Mouse (Mus musculus): ENCODE measurements at regions not wholly inside any gene's neighbourhood (a gene's known extent, or its start where the extent isn't known, plus 50 kb on each side); places are given as distances from the start of the nearest gene placed in this dataset.
A peak's percentile ranks its signal among the peaks of the same experiment; 100 is the strongest.

DNA sequence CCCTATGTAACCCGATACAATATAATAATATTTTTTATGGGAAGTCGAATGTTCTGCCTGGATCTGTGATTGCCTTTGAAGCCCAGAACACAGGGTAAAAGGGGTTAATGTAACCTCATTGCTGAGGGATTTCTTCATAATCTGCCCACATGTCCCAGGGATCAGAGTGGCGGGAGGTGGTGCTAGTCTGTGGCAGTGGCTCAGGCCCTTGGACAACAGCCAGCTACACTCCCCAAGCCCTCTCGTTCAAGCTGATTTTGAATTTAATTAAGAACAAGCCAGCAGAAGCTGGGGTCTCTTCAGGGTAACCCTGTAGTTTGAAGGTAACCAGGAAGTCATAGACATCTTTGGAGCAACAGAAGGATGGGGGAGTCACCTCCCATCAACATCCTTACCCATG, 171.5 kb downstream of the Sox9 start:
- Histone ChIP-seq H3K36me3 (no peaks in the 10 kb centered on the region), H3K4me1 (peaks cover 26% of the 10 kb centered on the region), H3K9ac (replicated peaks) (no peak overlapping the region), H3K9me3 (no peaks in the 10 kb centered on the region), H3K27me3 (peaks cover 6% of the 10 kb centered on the region; the same call in 1 of the 2 replicates), H3K27ac (replicated peaks) (no peak overlapping the region), H3K4me2 (replicated peaks) (no peak overlapping the region), H3K4me3 (no peak overlapping the region)
- WGBS, result 56% methylated on average over 4 of the region's 4 CpGs
- no peak for ATAC-seq (ENCODE audit: low FRiP score, low read depth)

- no peak overlapping the region for H3K27ac ChIP-seq (replicated peaks)
- H3K27me3 ChIP-seq, result peaks cover 11% of the 10 kb centered on the region; the same call in 1 of the 2 replicates
- no peak overlapping the region for H3K4me2 ChIP-seq (replicated peaks)
- H3K4me3 ChIP-seq, result no peak overlapping the region
- H3K9me3 ChIP-seq, result no peaks in the 10 kb centered on the region
- no peak overlapping the region for H3K9ac ChIP-seq (replicated peaks)
- WGBS, result 58% methylated on average over 5 of the region's 5 CpGs
- H3K36me3 ChIP-seq, result no peaks in the 10 kb centered on the region
- peaks cover 31% of the 10 kb centered on the region for H3K4me1 ChIP-seq
- no peak for ATAC-seq (ENCODE audit: low FRiP score, low read depth)
Observed at GRCm38 (mm10) chr11:112956748-112957440, 174.9 kb downstream of the Sox9 start.

- Histone ChIP-seq H3K4me1 (peaks cover 13% of the 10 kb centered on the region), H3K27ac (replicated peaks) (no peak overlapping the region), H3K36me3 (no peaks in the 10 kb centered on the region), H3K4me3 (no peak overlapping the region), H3K9me3 (no peaks in the 10 kb centered on the region), H3K9ac (replicated peaks) (no peak overlapping the region), H3K27me3 (peaks cover 11% of the 10 kb centered on the region; the same call in 1 of the 2 replicates), H3K4me2 (replicated peaks) (no peak overlapping the region)
- no peak for ATAC-seq (ENCODE audit: low FRiP score, low read depth)
- WGBS, result 9% methylated on average over 5 of the region's 5 CpGs
Observed at GRCm38 (mm10) chr11:112959609-112960008, 177.6 kb downstream of the Sox9 start.

DNA sequence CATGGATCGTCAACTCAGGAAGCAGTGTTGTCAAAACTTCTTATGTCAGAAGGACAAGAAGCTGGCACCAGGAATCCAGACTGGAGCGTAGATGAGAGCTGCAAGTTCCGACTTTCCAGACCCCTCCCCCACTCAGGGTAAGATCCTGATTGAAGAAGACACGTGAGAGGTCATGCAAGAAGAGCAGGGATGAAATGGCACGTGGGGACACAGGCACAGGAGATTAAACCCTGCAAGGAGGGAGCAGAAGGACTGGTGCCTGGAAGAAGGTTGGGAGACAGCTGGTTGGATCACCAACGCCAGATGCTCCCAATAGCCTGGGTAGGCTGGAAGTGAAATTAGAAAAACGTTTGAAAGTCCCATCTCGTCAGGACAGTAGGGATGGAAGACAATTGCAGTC, 191.3 kb downstream of the Sox9 start:
- Histone ChIP-seq H3K9me3 (no peaks in the 10 kb centered on the region), H3K27me3 (no peaks in the 10 kb centered on the region), H3K4me3 (no peak overlapping the region), H3K36me3 (no peaks in the 10 kb centered on the region), H3K4me2 (replicated peaks) (no peak overlapping the region), H3K9ac (replicated peaks) (no peak overlapping the region), H3K4me1 (peaks cover 25% of the 10 kb centered on the region), H3K27ac (replicated peaks) (no peak overlapping the region)
- ATAC-seq (ENCODE audit: low FRiP score, low read depth), result no peak
- WGBS, result 58% methylated on average over 8 of the region's 8 CpGs

DNA sequence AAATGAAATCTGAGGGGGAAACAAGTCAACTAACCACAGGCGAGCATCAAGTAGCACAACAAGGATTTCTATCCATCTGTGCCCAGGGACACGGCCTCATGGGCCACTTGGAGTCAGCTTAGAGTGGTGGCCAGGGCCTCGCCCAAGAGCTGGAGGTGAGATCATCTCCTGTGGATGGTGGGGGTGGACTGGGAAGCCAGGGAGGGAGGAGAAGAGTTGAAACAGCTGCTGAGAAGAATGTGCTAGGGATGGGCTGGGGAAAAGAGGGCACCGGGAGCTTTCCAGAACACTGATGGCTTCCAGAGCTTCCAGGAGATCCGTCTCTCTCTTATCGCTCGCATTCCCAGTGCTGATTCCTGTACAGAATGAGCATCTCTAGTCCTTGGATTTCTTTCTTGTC, 192.9 kb downstream of the Sox9 start:
- no peak overlapping the region for H3K27ac ChIP-seq (replicated peaks)
- no peaks in the 10 kb centered on the region for H3K9me3 ChIP-seq
- H3K4me3 ChIP-seq, result no peak overlapping the region
- H3K27me3 ChIP-seq, result peaks cover 11% of the 10 kb centered on the region; the same call in 1 of the 2 replicates
- H3K9ac ChIP-seq (replicated peaks), result no peak overlapping the region
- H3K4me2 ChIP-seq (replicated peaks), result no peak overlapping the region
- peaks cover 34% of the 10 kb centered on the region for H3K4me1 ChIP-seq
- no peaks in the 10 kb centered on the region for H3K36me3 ChIP-seq
- ATAC-seq (ENCODE audit: low FRiP score, low read depth), result no peak
- 93% methylated on average over 7 of the region's 7 CpGs for WGBS

GRCm38 (mm10) chr11:112976914-112977785, 195.1 kb downstream of the Sox9 start:
- 0 out of 2 replicates have a peak overlapping the region, but pooled peaks have one; percentile 2 for H3K9ac ChIP-seq (replicated peaks)
- peaks cover 40% of the 10 kb centered on the region for H3K4me1 ChIP-seq
- peak overlapping the region; percentile 73 for H3K27ac ChIP-seq (replicated peaks)
- no peak overlapping the region for H3K4me3 ChIP-seq
- H3K4me2 ChIP-seq (replicated peaks), result peak overlapping the region; percentile 15
- H3K36me3 ChIP-seq, result no peaks in the 10 kb centered on the region
- peak; percentile 93 for ATAC-seq (ENCODE audit: low FRiP score, low read depth)
- H3K27me3 ChIP-seq, result peaks cover 11% of the 10 kb centered on the region; the same call in 1 of the 2 replicates
- WGBS, result 12% methylated on average over 12 of the region's 12 CpGs
- no peaks in the 10 kb centered on the region for H3K9me3 ChIP-seq

DNA sequence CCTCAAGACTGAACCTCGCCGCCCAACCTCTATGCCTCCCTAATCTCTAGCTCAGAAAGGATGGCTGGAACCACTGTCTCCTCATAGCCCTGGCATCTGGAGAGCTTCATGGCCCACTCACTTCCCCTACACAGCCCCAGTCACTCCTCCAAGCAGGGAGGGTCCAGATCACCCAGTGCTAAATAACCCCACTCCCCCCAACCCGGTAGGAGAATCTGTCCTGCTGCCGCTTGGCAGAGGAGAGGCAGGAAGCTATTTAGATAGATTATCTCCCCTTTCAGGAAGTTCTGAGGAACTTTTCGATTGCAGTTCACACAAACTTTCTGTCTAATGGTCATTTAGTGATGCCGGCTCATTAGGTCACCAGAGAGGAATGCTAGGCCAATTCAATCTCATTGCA, 196.9 kb downstream of the Sox9 start:
- Histone ChIP-seq H3K4me1 (peaks cover 58% of the 10 kb centered on the region), H3K27ac (replicated peaks) (no peak overlapping the region), H3K9ac (replicated peaks) (no peak overlapping the region), H3K9me3 (no peaks in the 10 kb centered on the region), H3K4me3 (no peak overlapping the region), H3K27me3 (peaks cover 11% of the 10 kb centered on the region; the same call in 1 of the 2 replicates), H3K36me3 (no peaks in the 10 kb centered on the region), H3K4me2 (replicated peaks) (no peak overlapping the region)
- WGBS, result 68% methylated on average over 6 of the region's 6 CpGs
- no peak for ATAC-seq (ENCODE audit: low FRiP score, low read depth)

DNA sequence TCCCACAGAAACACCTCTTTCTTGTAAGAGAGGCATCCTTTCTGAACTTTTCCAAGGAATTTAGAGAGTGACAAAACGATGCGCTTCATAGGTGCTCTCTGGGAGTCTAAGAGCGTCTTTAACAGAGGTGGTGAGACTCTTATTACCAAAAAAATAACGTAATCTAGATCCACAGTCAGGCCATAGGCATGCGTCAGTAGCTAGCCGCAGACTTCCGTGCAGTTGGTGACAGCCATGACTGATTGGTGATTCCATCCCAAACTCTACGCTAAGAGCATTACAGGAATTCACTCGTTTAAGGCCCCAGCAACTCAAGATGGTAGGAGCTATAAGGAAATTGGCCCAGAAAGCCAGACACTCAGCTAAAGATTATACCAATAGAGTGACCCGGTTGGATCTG, 197.4 kb downstream of the Sox9 start:
- WGBS, result 84% methylated on average over 10 of the region's 10 CpGs
- ATAC-seq (ENCODE audit: low FRiP score, low read depth), result no peak

GRCm38 (mm10) chr11:112982165-112982801, 200.3 kb downstream of the Sox9 start:
- peak; percentile 84 for ATAC-seq (ENCODE audit: low FRiP score, low read depth)
- peak overlapping the region; percentile 60 for H3K27ac ChIP-seq (replicated peaks)
- H3K4me2 ChIP-seq (replicated peaks), result peak overlapping the region; percentile 19; the same call in 1 of the 2 replicates
- no peaks in the 10 kb centered on the region for H3K9me3 ChIP-seq
- H3K27me3 ChIP-seq, result peaks cover 17% of the 10 kb centered on the region; the same call in 1 of the 2 replicates
- H3K36me3 ChIP-seq, result no peaks in the 10 kb centered on the region
- H3K9ac ChIP-seq (replicated peaks), result no peak overlapping the region
- peaks cover 43% of the 10 kb centered on the region for H3K4me1 ChIP-seq
- H3K4me3 ChIP-seq, result no peak overlapping the region
- WGBS, result 43% methylated on average over 11 of the region's 11 CpGs

More for the DNA sequence above, 197.4 kb downstream of the Sox9 start:
- no peak overlapping the region for H3K27ac ChIP-seq (replicated peaks)
- no peak overlapping the region for H3K4me2 ChIP-seq (replicated peaks)
- no peaks in the 10 kb centered on the region for H3K9me3 ChIP-seq
- no peak overlapping the region for H3K9ac ChIP-seq (replicated peaks)
- H3K4me1 ChIP-seq, result peaks cover 58% of the 10 kb centered on the region
- no peak overlapping the region for H3K4me3 ChIP-seq
- H3K27me3 ChIP-seq, result peaks cover 11% of the 10 kb centered on the region; the same call in 1 of the 2 replicates
- no peaks in the 10 kb centered on the region for H3K36me3 ChIP-seq

DNA sequence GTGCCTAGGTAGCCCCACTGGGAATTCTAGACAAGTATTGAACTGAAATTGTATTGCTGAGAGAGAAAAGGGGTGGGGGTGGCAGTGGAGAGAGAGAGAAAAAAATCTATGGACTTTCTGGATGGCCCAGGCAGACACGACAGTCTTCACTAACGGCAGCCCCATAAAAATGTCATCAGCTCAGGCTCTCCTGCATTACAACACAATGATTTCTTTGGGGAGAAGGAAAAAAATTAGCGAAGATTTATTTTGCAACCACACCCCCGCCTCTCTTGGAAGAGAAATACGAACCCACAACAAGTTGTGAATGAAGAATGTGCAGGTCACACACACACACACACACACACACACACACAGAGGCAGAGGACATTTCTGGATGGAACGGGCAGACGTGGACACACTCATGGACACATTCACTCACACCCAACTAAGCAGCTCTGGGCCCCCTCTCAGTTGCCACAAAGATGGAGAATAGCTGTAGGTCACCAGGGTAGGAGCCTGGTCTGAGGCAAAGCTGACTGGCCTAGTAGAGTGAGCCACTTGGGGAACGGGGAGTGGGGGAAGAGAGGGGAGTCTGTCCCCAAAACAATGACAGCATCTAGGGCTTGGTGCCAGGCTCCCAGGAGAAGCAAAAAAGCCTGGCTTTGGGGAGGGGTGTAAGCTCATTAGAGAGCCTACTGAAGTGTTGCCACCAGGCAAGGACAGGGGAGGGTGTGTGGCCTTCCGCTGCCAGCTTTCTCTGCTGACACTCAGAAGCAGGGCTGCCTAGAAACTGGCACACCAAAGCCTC, 201.0 kb downstream of the Sox9 start:
- Histone ChIP-seq H3K9ac (replicated peaks) (no peak overlapping the region), H3K4me1 (peaks cover 36% of the 10 kb centered on the region), H3K27ac (replicated peaks) (peak overlapping the region; percentile 60), H3K27me3 (peaks cover 17% of the 10 kb centered on the region; the same call in 1 of the 2 replicates), H3K9me3 (no peaks in the 10 kb centered on the region), H3K36me3 (no peaks in the 10 kb centered on the region), H3K4me2 (replicated peaks) (peak overlapping the region; percentile 19; the same call in 1 of the 2 replicates), H3K4me3 (no peak overlapping the region)
- peak; percentile 42; the same call in 1 of the 2 replicates for ATAC-seq (ENCODE audit: low FRiP score, low read depth)
- WGBS, result 63% methylated on average over 9 of the region's 9 CpGs

DNA sequence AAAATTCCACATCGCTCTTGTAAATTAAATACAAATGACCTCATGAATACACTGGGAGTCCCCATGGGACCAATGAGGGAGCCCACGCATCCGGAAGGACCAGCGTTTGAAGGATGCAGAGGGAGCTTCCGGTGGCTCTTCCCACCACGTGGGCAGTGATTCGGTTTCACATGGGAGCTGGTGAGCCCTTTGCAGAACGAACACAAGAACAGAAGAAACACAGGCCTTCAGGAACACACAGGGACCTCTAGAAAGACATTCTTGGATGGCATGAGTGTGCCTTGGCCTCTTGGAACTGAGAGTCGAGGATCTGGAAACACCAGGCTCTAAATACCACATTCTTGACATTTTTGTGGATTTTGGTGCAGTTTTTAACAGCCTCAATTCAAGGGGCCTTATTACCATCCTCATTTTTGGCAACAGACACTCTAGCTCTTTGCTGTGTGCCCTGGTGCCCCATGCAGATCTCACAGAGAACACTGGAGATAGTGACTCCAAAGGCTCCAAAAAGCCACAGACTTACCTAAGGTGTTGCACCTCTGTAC, 204.1 kb downstream of the Sox9 start:
- no peak overlapping the region for H3K9ac ChIP-seq (replicated peaks)
- peaks cover 44% of the 10 kb centered on the region for H3K4me1 ChIP-seq
- no peak for ATAC-seq (ENCODE audit: low FRiP score, low read depth)

More for the DNA sequence above, 204.1 kb downstream of the Sox9 start:
- Histone ChIP-seq H3K27me3 (peaks cover 7% of the 10 kb centered on the region), H3K9me3 (no peaks in the 10 kb centered on the region), H3K4me2 (replicated peaks) (no peak overlapping the region), H3K4me3 (no peak overlapping the region), H3K36me3 (no peaks in the 10 kb centered on the region), H3K27ac (replicated peaks) (no peak overlapping the region)
- 81% methylated on average over 9 of the region's 9 CpGs for WGBS

Measured in midbrain, embryonic 12.5 days (tissue).